Mouse (Mus musculus): ENCODE data around the gene Kcne1. TPM values are rescaled to one million over a fixed set of nuclear protein-coding genes. Genes with fewer than 3 reads are reported as not detected.

Kcne1 gene
- total RNA-seq, 1 experiment = not detected

DNA sequence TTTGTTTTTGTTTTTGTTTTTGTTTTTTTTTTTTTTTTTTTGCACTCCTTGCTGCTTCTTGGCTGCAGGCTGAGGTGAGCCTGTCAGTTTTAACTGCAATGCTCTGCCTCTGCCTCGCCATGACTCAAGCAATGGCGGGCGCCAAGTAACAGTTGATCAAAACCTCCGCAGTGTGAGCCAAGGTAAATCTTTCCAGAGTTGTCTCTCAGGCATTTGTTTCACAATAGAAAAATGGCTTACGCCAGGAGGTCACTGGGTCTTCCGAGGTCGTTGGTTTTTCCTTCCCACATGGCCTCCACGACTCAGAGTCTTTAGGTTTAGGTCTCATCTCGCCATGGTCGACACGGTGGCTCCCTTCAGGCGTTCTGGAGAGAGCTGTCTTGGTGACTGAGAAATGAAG lies 6.0 kb downstream of the Kcne1 start:
- no peak for TF ChIP-seq CHD2 (IDR thresholded peaks at IDR 0.05; ENCODE audit: low read depth, low read length)
- no peak for TF ChIP-seq MAFK (IDR thresholded peaks at IDR 0.05; ENCODE audit: insufficient read depth, low read depth, low read length)
- TF ChIP-seq ZC3H11A (IDR thresholded peaks at IDR 0.05; ENCODE audit: borderline replicate concordance, low read depth, low read length) = no peak
- TF ChIP-seq ZNF384 (IDR thresholded peaks at IDR 0.05; ENCODE audit: low read depth, low read length) = no peak
- no peak for TF ChIP-seq HCFC1 (IDR thresholded peaks at IDR 0.05; ENCODE audit: borderline replicate concordance, insufficient read depth, low read length)
- no peaks in the 10 kb centered on the region for H3K36me3 ChIP-seq (ENCODE audit: control insufficient read depth, insufficient read depth, low read length, poor library complexity, severe bottlenecking)
- H3K27ac ChIP-seq (ENCODE audit: insufficient read depth, low read depth, low read length, poor library complexity, severe bottlenecking) = no peak overlapping the region
- no peak overlapping the region for H3K4me3 ChIP-seq (ENCODE audit: insufficient read depth in 1 of 2, low read depth in 1 of 2, low read length in 2 of 2, poor library complexity in 1 of 2, severe bottlenecking in 1 of 2)
- no peak overlapping the region for H3K9ac ChIP-seq (ENCODE audit: insufficient read depth, low read depth, low read length, poor library complexity, severe bottlenecking)
- in situ Hi-C loops (cut with MboI; ENCODE audit: low sequenced_read_pairs in 2 of 2, unreplicated experiment in 2 of 2) = no loop called here
- no peak for DNase-seq (ENCODE audit: low read depth, low spot score)
- 0 out of 4 replicates have a peak, but pooled peaks cover 0 to 4% of the 10 kb centered on the region in 2 experiments for H3K4me1 ChIP-seq (ENCODE audit: control insufficient read depth in 2 of 2, insufficient read depth in 2 of 2, low read length in 2 of 2, poor library complexity in 1 of 2)
- H3K9me3 ChIP-seq (ENCODE audit: control insufficient read depth, insufficient read depth, low read depth, low read length) = no peaks in the 10 kb centered on the region

GRCm38 (mm10) chr16:92348941-92349340 lies 10.3 kb downstream of the Kcne1 start:
- no peaks in the 10 kb centered on the region for H3K4me1 ChIP-seq (ENCODE audit: control insufficient read depth in 2 of 2, insufficient read depth in 2 of 2, low read length in 2 of 2, poor library complexity in 1 of 2)
- no peak overlapping the region for H3K4me3 ChIP-seq (ENCODE audit: insufficient read depth in 1 of 2, low read depth in 1 of 2, low read length in 2 of 2, poor library complexity in 1 of 2, severe bottlenecking in 1 of 2)
- no peaks in the 10 kb centered on the region for H3K9me3 ChIP-seq (ENCODE audit: control insufficient read depth, insufficient read depth, low read depth, low read length)
- no peak overlapping the region for H3K9ac ChIP-seq (ENCODE audit: insufficient read depth, low read depth, low read length, poor library complexity, severe bottlenecking)
- no peak overlapping the region for H3K27ac ChIP-seq (ENCODE audit: insufficient read depth, low read depth, low read length, poor library complexity, severe bottlenecking)
- no peak for TF ChIP-seq CHD2 (IDR thresholded peaks at IDR 0.05; ENCODE audit: low read depth, low read length)
- in situ Hi-C loops (cut with MboI; ENCODE audit: low sequenced_read_pairs in 2 of 2, unreplicated experiment in 2 of 2) = no loop called here
- no peaks in the 10 kb centered on the region for H3K36me3 ChIP-seq (ENCODE audit: control insufficient read depth, insufficient read depth, low read length, poor library complexity, severe bottlenecking)
- DNase-seq (ENCODE audit: low read depth, low spot score) = no peak

GRCm38 (mm10) chr16:92346297-92346916 lies 12.9 kb downstream of the Kcne1 start:
- TF ChIP-seq HCFC1 (IDR thresholded peaks at IDR 0.05; ENCODE audit: borderline replicate concordance, insufficient read depth, low read length) (no peak), CHD2 (IDR thresholded peaks at IDR 0.05; ENCODE audit: low read depth, low read length) (no peak), ZC3H11A (IDR thresholded peaks at IDR 0.05; ENCODE audit: borderline replicate concordance, low read depth, low read length) (no peak), MAFK (IDR thresholded peaks at IDR 0.05; ENCODE audit: insufficient read depth, low read depth, low read length) (no peak), ZNF384 (IDR thresholded peaks at IDR 0.05; ENCODE audit: low read depth, low read length) (no peak)
- Histone ChIP-seq H3K9me3 (ENCODE audit: control insufficient read depth, insufficient read depth, low read depth, low read length) (no peaks in the 10 kb centered on the region), H3K27ac (ENCODE audit: insufficient read depth, low read depth, low read length, poor library complexity, severe bottlenecking) (peak overlapping the region; percentile 27; the same call in 1 of the 2 replicates), H3K9ac (ENCODE audit: insufficient read depth, low read depth, low read length, poor library complexity, severe bottlenecking) (no peak overlapping the region), H3K4me1 (ENCODE audit: control insufficient read depth in 2 of 2, insufficient read depth in 2 of 2, low read length in 2 of 2, poor library complexity in 1 of 2) (no peaks in the 10 kb centered on the region), H3K36me3 (ENCODE audit: control insufficient read depth, insufficient read depth, low read length, poor library complexity, severe bottlenecking) (no peaks in the 10 kb centered on the region), H3K4me3 (ENCODE audit: insufficient read depth in 1 of 2, low read depth in 1 of 2, low read length in 2 of 2, poor library complexity in 1 of 2, severe bottlenecking in 1 of 2) (no peak overlapping the region)
- no peak for DNase-seq (ENCODE audit: low read depth, low spot score)
- in situ Hi-C loops (cut with MboI; ENCODE audit: low sequenced_read_pairs in 2 of 2, unreplicated experiment in 2 of 2) = no loop called here

GRCm38 (mm10) chr16:92345177-92345576 lies 14.1 kb downstream of the Kcne1 start:
- no peak for DNase-seq (ENCODE audit: low read depth, low spot score)
- no peak overlapping the region for H3K4me3 ChIP-seq (ENCODE audit: insufficient read depth in 1 of 2, low read depth in 1 of 2, low read length in 2 of 2, poor library complexity in 1 of 2, severe bottlenecking in 1 of 2)
- H3K27ac ChIP-seq (ENCODE audit: insufficient read depth, low read depth, low read length, poor library complexity, severe bottlenecking) = no peak overlapping the region

More at GRCm38 (mm10) chr16:92345177-92345576, 14.1 kb downstream of the Kcne1 start:
- H3K36me3 ChIP-seq (ENCODE audit: control insufficient read depth, insufficient read depth, low read length, poor library complexity, severe bottlenecking) = no peaks in the 10 kb centered on the region
- no peak overlapping the region for H3K9ac ChIP-seq (ENCODE audit: insufficient read depth, low read depth, low read length, poor library complexity, severe bottlenecking)
- peaks cover 0 to 4% of the 10 kb centered on the region in 2 experiments; a peak in 1 of 4 replicates for H3K4me1 ChIP-seq (ENCODE audit: control insufficient read depth in 2 of 2, insufficient read depth in 2 of 2, low read length in 2 of 2, poor library complexity in 1 of 2)
- no peaks in the 10 kb centered on the region for H3K9me3 ChIP-seq (ENCODE audit: control insufficient read depth, insufficient read depth, low read depth, low read length)
- no peak for TF ChIP-seq CHD2 (IDR thresholded peaks at IDR 0.05; ENCODE audit: low read depth, low read length)
- TF ChIP-seq MAFK (IDR thresholded peaks at IDR 0.05; ENCODE audit: insufficient read depth, low read depth, low read length) = no peak
- no peak for TF ChIP-seq HCFC1 (IDR thresholded peaks at IDR 0.05; ENCODE audit: borderline replicate concordance, insufficient read depth, low read length)
- TF ChIP-seq ZC3H11A (IDR thresholded peaks at IDR 0.05; ENCODE audit: borderline replicate concordance, low read depth, low read length) = no peak
- in situ Hi-C loops (cut with MboI; ENCODE audit: low sequenced_read_pairs in 2 of 2, unreplicated experiment in 2 of 2) = no loop called here

Measured in ES-E14 (cell line).